Mouse (Mus musculus) right cerebral cortex, postnatal 4 days (tissue): ENCODE measurements around the gene Cmtm8.

Experiments
- DNase-seq: peaks from one replicate; pipeline ENCODE4 v3.0.0-alpha.2; 2022

Gene Cmtm8

GRCm38 (mm10) chr9:114821548-114822289 lies 22.2 kb downstream of the Cmtm8 start:
- DNase-seq, result no peak

GRCm38 (mm10) chr9:114818918-114819317 lies 25.0 kb downstream of the Cmtm8 start:
- DNase-seq, result no peak

GRCm38 (mm10) chr9:114817012-114817411 lies 26.9 kb downstream of the Cmtm8 start:
- DNase-seq, result no peak

GRCm38 (mm10) chr9:114816121-114816520 lies 27.8 kb downstream of the Cmtm8 start:
- DNase-seq, result no peak

GRCm38 (mm10) chr9:114815315-114815714 lies 28.6 kb downstream of the Cmtm8 start:
- DNase-seq, result no peak

GRCm38 (mm10) chr9:114812001-114812400 lies 32.0 kb downstream of the Cmtm8 start:
- no peak for DNase-seq

GRCm38 (mm10) chr9:114810837-114811236 lies 33.1 kb downstream of the Cmtm8 start:
- no peak for DNase-seq

GRCm38 (mm10) chr9:114808671-114809070 lies 35.3 kb downstream of the Cmtm8 start:
- no peak for DNase-seq

GRCm38 (mm10) chr9:114807261-114807660 lies 36.7 kb downstream of the Cmtm8 start:
- DNase-seq, result no peak

GRCm38 (mm10) chr9:114805151-114805671 lies 38.7 kb downstream of the Cmtm8 start:
- no peak for DNase-seq

GRCm38 (mm10) chr9:114802191-114802590 lies 41.8 kb downstream of the Cmtm8 start:
- no peak for DNase-seq

- no peak for DNase-seq
These were observed 42.7 kb downstream of the Cmtm8 start for GRCm38 (mm10) chr9:114801301-114801700.

- DNase-seq, result no peak
These were observed 44.4 kb downstream of the Cmtm8 start for GRCm38 (mm10) chr9:114799498-114800107.

GRCm38 (mm10) chr9:114798845-114799244 lies 45.1 kb downstream of the Cmtm8 start:
- no peak for DNase-seq

- peak; percentile 84 for DNase-seq
These were observed 46.5 kb downstream of the Cmtm8 start for GRCm38 (mm10) chr9:114797329-114798004.

- DNase-seq, result no peak
These were observed 47.4 kb downstream of the Cmtm8 start for GRCm38 (mm10) chr9:114796473-114797050.

GRCm38 (mm10) chr9:114794491-114794890 lies 49.5 kb downstream of the Cmtm8 start:
- DNase-seq, result no peak

- no peak for DNase-seq
These were observed 50.1 kb downstream of the Cmtm8 start for GRCm38 (mm10) chr9:114793764-114794295.

- DNase-seq, result no peak
These were observed 54.0 kb downstream of the Cmtm8 start for GRCm38 (mm10) chr9:114789989-114790388.

GRCm38 (mm10) chr9:114789557-114789956 lies 54.4 kb downstream of the Cmtm8 start:
- DNase-seq, result no peak

- no peak for DNase-seq
These were observed 55.3 kb downstream of the Cmtm8 start for GRCm38 (mm10) chr9:114788697-114789096.

- DNase-seq, result no peak
These were observed 56.2 kb downstream of the Cmtm8 start for GRCm38 (mm10) chr9:114787716-114788115.

- DNase-seq, result no peak
These were observed 56.8 kb downstream of the Cmtm8 start for GRCm38 (mm10) chr9:114787134-114787533.
